Mouse (Mus musculus) kidney, embryonic 15.5 days (tissue): ENCODE measurements around the gene Slc4a8. TPM values are rescaled to one million over a fixed set of nuclear protein-coding genes. Genes with fewer than 3 reads are reported as not detected.

Experiments used
- ATAC-seq: fragments of 200-750 bp; cut with Nextera tagmentation; replicated peaks from 2 replicates; pipeline ENCODE4 v1.8.0; 2017; ENCODE audit warnings: moderate TSS enrichment; ENCODE audit not compliant: low FRiP score
- H3K27ac ChIP-seq: fragments of 300-500 bp; sonication (generic); 2 replicates; pipeline ENCODE4 v1.5.1; 2015; ENCODE audit warnings: mild to moderate bottlenecking, inconsistent platforms
- H3K27me3 ChIP-seq: fragments of 300-500 bp; sonication (generic); 2 replicates; pipeline ENCODE4 v1.6.1; 2015; ENCODE audit warnings: inconsistent platforms
- H3K36me3 ChIP-seq: fragments of 300-500 bp; sonication (generic); 2 replicates; pipeline ENCODE4 v1.6.1; 2015; ENCODE audit warnings: inconsistent platforms
- H3K4me1 ChIP-seq: fragments of 300-500 bp; sonication (generic); 2 replicates; pipeline ENCODE4 v1.6.1; 2015; ENCODE audit warnings: inconsistent platforms
- H3K4me2 ChIP-seq: fragments of 300-500 bp; sonication (generic); 2 replicates; pipeline ENCODE4 v1.6.1; 2015; ENCODE audit warnings: moderate library complexity, mild to moderate bottlenecking, inconsistent platforms
- H3K4me3 ChIP-seq: fragments of 300-500 bp; sonication (generic); replicated peaks from 2 replicates; pipeline ENCODE4 v1.5.1; 2015; ENCODE audit warnings: mild to moderate bottlenecking, inconsistent platforms
- H3K9ac ChIP-seq: fragments of 300-500 bp; sonication (generic); 2 replicates; pipeline ENCODE4 v1.6.1; 2015; ENCODE audit warnings: mild to moderate bottlenecking, inconsistent platforms
- H3K9me3 ChIP-seq: fragments of 300-500 bp; sonication (generic); replicated peaks from 2 replicates; pipeline ENCODE4 v1.6.1; 2016; ENCODE audit warnings: inconsistent platforms
- WGBS: fragments of 180-500 bp; shearing (Covaris S2); methylation state at CpG from one replicate; pipeline ENCODE4 v1.1.7; 2015; ENCODE audit warnings: mixed read lengths; 5-methylcytosine and 5-hydroxymethylcytosine counted together
- polyA plus RNA-seq: library from polyadenylated mRNA; unstranded; fragments of >200 nt; fragmentation: Nextera tagmentation; extraction: Ambion mirVana; gene quantifications from 2 replicates; pipeline ENCODE4 v1.2.1, GENCODE M21; 2015

Slc4a8 gene
- polyA plus RNA-seq, 1 experiment from 2014 or later: 9.9 TPM

GRCm38 (mm10) chr15:100777020-100778016 is 15.8 kb downstream of the Slc4a8 start:
- Histone ChIP-seq H3K9ac (no peak overlapping the region), H3K27me3 (no peaks in the 10 kb centered on the region), H3K4me3 (no peak overlapping the region), H3K4me1 (peaks cover 37% of the 10 kb centered on the region), H3K27ac (no peak overlapping the region), H3K36me3 (no peaks in the 10 kb centered on the region), H3K4me2 (peak overlapping the region; percentile 32; the same call in 1 of the 2 replicates), H3K9me3 (no peaks in the 10 kb centered on the region)
- 37% methylated on average over 32 of the region's 32 CpGs for WGBS
- ATAC-seq: no peak; the same call in 1 of the 2 replicates

GRCm38 (mm10) chr15:100779896-100780295 is 18.3 kb downstream of the Slc4a8 start:
- 60% methylated on average over 10 of the region's 10 CpGs for WGBS
- Histone ChIP-seq H3K27me3 (no peaks in the 10 kb centered on the region), H3K4me3 (no peak overlapping the region), H3K9ac (no peak overlapping the region), H3K4me2 (no peak overlapping the region), H3K27ac (no peak overlapping the region), H3K36me3 (peaks cover 8% of the 10 kb centered on the region; the same call in 1 of the 2 replicates), H3K4me1 (peaks cover 37% of the 10 kb centered on the region), H3K9me3 (no peaks in the 10 kb centered on the region)
- ATAC-seq: no peak

GRCm38 (mm10) chr15:100783244-100783987 is 21.9 kb downstream of the Slc4a8 start:
- peaks cover 8% of the 10 kb centered on the region; the same call in 1 of the 2 replicates for H3K36me3 ChIP-seq
- no peak overlapping the region for H3K4me3 ChIP-seq
- no peak for ATAC-seq
- H3K9me3 ChIP-seq: no peaks in the 10 kb centered on the region
- no peak overlapping the region for H3K9ac ChIP-seq
- no peak overlapping the region for H3K4me2 ChIP-seq
- 91% methylated on average over 13 of the region's 13 CpGs for WGBS
- peaks cover 12% of the 10 kb centered on the region; the same call in 1 of the 2 replicates for H3K4me1 ChIP-seq
- H3K27ac ChIP-seq: no peak overlapping the region
- H3K27me3 ChIP-seq: no peaks in the 10 kb centered on the region

- H3K9me3 ChIP-seq: no peaks in the 10 kb centered on the region
- H3K9ac ChIP-seq: no peak overlapping the region
- no peak for ATAC-seq
- no peaks in the 10 kb centered on the region for H3K36me3 ChIP-seq
- H3K4me1 ChIP-seq: no peaks in the 10 kb centered on the region
- 74% methylated on average over 6 of the region's 6 CpGs for WGBS
- H3K4me3 ChIP-seq: no peak overlapping the region
- H3K4me2 ChIP-seq: no peak overlapping the region
- H3K27me3 ChIP-seq: no peaks in the 10 kb centered on the region
- H3K27ac ChIP-seq: no peak overlapping the region
Measured at GRCm38 (mm10) chr15:100790219-100790618, 28.7 kb downstream of the Slc4a8 start.

GRCm38 (mm10) chr15:100792324-100792723 is 30.8 kb downstream of the Slc4a8 start:
- Histone ChIP-seq H3K4me2 (no peak overlapping the region), H3K36me3 (no peaks in the 10 kb centered on the region), H3K9ac (no peak overlapping the region), H3K9me3 (no peaks in the 10 kb centered on the region), H3K4me3 (no peak overlapping the region), H3K27me3 (no peaks in the 10 kb centered on the region), H3K27ac (no peak overlapping the region), H3K4me1 (no peaks in the 10 kb centered on the region)
- WGBS: 53% methylated on average over 2 of the region's 2 CpGs
- no peak for ATAC-seq

GRCm38 (mm10) chr15:100800914-100801313 is 39.4 kb downstream of the Slc4a8 start:
- Histone ChIP-seq H3K36me3 (no peaks in the 10 kb centered on the region; the same call in 1 of the 2 replicates), H3K27ac (no peak overlapping the region), H3K4me1 (no peaks in the 10 kb centered on the region), H3K4me3 (no peak overlapping the region), H3K9ac (no peak overlapping the region), H3K9me3 (no peaks in the 10 kb centered on the region), H3K27me3 (no peaks in the 10 kb centered on the region), H3K4me2 (no peak overlapping the region)
- ATAC-seq: no peak
- WGBS: 40% methylated on average over 13 of the region's 13 CpGs

- ATAC-seq: no peak
- Histone ChIP-seq H3K36me3 (0 out of 2 replicates have a peak, but pooled peaks cover 2% of the 10 kb centered on the region), H3K4me2 (no peak overlapping the region), H3K4me1 (no peaks in the 10 kb centered on the region), H3K4me3 (no peak overlapping the region), H3K9ac (no peak overlapping the region), H3K27me3 (no peaks in the 10 kb centered on the region), H3K9me3 (no peaks in the 10 kb centered on the region), H3K27ac (no peak overlapping the region)
- 75% methylated on average over 12 of the region's 12 CpGs for WGBS
Measured at GRCm38 (mm10) chr15:100808062-100808461, 46.5 kb downstream of the Slc4a8 start.

- Histone ChIP-seq H3K27me3 (no peaks in the 10 kb centered on the region), H3K9ac (no peak overlapping the region), H3K36me3 (0 out of 2 replicates have a peak, but pooled peaks cover 2% of the 10 kb centered on the region), H3K27ac (no peak overlapping the region), H3K4me2 (no peak overlapping the region), H3K4me3 (no peak overlapping the region), H3K4me1 (no peaks in the 10 kb centered on the region), H3K9me3 (no peaks in the 10 kb centered on the region)
- 72% methylated on average over 9 of the region's 9 CpGs for WGBS
- no peak for ATAC-seq
Measured at GRCm38 (mm10) chr15:100808484-100808883, 46.9 kb downstream of the Slc4a8 start.

- no peaks in the 10 kb centered on the region for H3K9me3 ChIP-seq
- H3K4me1 ChIP-seq: peaks cover 4% of the 10 kb centered on the region; the same call in 1 of the 2 replicates
- no peaks in the 10 kb centered on the region for H3K27me3 ChIP-seq
- H3K4me3 ChIP-seq: no peak overlapping the region
- H3K9ac ChIP-seq: no peak overlapping the region
- no peak overlapping the region for H3K27ac ChIP-seq
- 95% methylated on average over 8 of the region's 8 CpGs for WGBS
- no peak for ATAC-seq
- no peak overlapping the region for H3K4me2 ChIP-seq
- H3K36me3 ChIP-seq: 0 out of 2 replicates have a peak, but pooled peaks cover 2% of the 10 kb centered on the region
Measured at GRCm38 (mm10) chr15:100810243-100810642, 48.7 kb downstream of the Slc4a8 start.

GRCm38 (mm10) chr15:100813501-100813900 is 52.0 kb downstream of the Slc4a8 start:
- ATAC-seq: no peak
- Histone ChIP-seq H3K9ac (no peak overlapping the region), H3K27me3 (no peaks in the 10 kb centered on the region), H3K4me1 (peaks cover 4% of the 10 kb centered on the region; the same call in 1 of the 2 replicates), H3K27ac (no peak overlapping the region), H3K9me3 (no peaks in the 10 kb centered on the region), H3K4me3 (no peak overlapping the region), H3K36me3 (no peaks in the 10 kb centered on the region), H3K4me2 (no peak overlapping the region)
- 50% methylated on average over 5 of the region's 5 CpGs for WGBS

GRCm38 (mm10) chr15:100814066-100814465 is 52.5 kb downstream of the Slc4a8 start:
- no peaks in the 10 kb centered on the region for H3K36me3 ChIP-seq
- H3K27ac ChIP-seq: no peak overlapping the region
- ATAC-seq: no peak
- peaks cover 4% of the 10 kb centered on the region; the same call in 1 of the 2 replicates for H3K4me1 ChIP-seq
- H3K4me3 ChIP-seq: no peak overlapping the region
- no peaks in the 10 kb centered on the region; the same call in 1 of the 2 replicates for H3K9me3 ChIP-seq
- no peaks in the 10 kb centered on the region for H3K27me3 ChIP-seq
- 71% methylated on average over 7 of the region's 7 CpGs for WGBS
- no peak overlapping the region for H3K9ac ChIP-seq
- no peak overlapping the region for H3K4me2 ChIP-seq

- no peak overlapping the region for H3K4me3 ChIP-seq
- H3K27ac ChIP-seq: no peak overlapping the region
- no peaks in the 10 kb centered on the region; the same call in 1 of the 2 replicates for H3K9me3 ChIP-seq
- no peaks in the 10 kb centered on the region for H3K36me3 ChIP-seq
- no peaks in the 10 kb centered on the region for H3K27me3 ChIP-seq
- H3K4me1 ChIP-seq: peaks cover 4% of the 10 kb centered on the region; the same call in 1 of the 2 replicates
- no peak overlapping the region for H3K9ac ChIP-seq
- no peak overlapping the region for H3K4me2 ChIP-seq
- 85% methylated on average over 8 of the region's 8 CpGs for WGBS
- no peak for ATAC-seq
Measured at GRCm38 (mm10) chr15:100815310-100815709, 53.8 kb downstream of the Slc4a8 start.
